Mouse (Mus musculus) MEL (cell line): Measurements from ENCODE around the gene Psmd5. TPM values are rescaled to one million over a fixed set of nuclear protein-coding genes. Genes with fewer than 3 reads are reported as not detected.

Experiments used
- DNase-seq: peaks from one replicate; pipeline ENCODE4 v3.0.0; 2011; ENCODE audit warnings: low read depth, low spot score
- H3K27ac ChIP-seq: 2 replicates; pipeline ENCODE4 v1.5.1; 2012; ENCODE audit warnings: low read depth, mild to moderate bottlenecking, control low read depth, low read length, moderate library complexity; ENCODE audit not compliant: control insufficient read depth
- H3K27me3 ChIP-seq, 2 experiments: fragments of 150-350 bp in 1 of 2; sonication (generic) in 1 of 2; 2 replicates each; pipeline ENCODE4 v1.6.1; 2012; ENCODE audit warnings: low read length in 2 of 2, mild to moderate bottlenecking in 2 of 2, improper control_type of control experiment in 1 of 2, moderate library complexity in 1 of 2; ENCODE audit not compliant: insufficient read depth in 2 of 2, control insufficient read depth in 1 of 2
- H3K36me3 ChIP-seq, 2 experiments: 2 replicates each; pipeline ENCODE4 v1.6.1; 2012 to 2014; ENCODE audit warnings: low read length in 2 of 2, improper control_type of control experiment in 1 of 2, inconsistent platforms in 1 of 2, mild to moderate bottlenecking in 1 of 2; ENCODE audit not compliant: insufficient read depth in 2 of 2, control insufficient read depth in 1 of 2
- H3K4me1 ChIP-seq, 2 experiments: fragments of 150-350 bp in 1 of 2; sonication (generic) in 1 of 2; 2 replicates each; pipeline ENCODE4 v1.6.1; 2012; ENCODE audit warnings: low read length in 2 of 2, improper control_type of control experiment in 1 of 2, mild to moderate bottlenecking in 1 of 2; ENCODE audit not compliant: insufficient read depth in 2 of 2, control insufficient read depth in 1 of 2
- H3K4me3 ChIP-seq, 2 experiments: fragments of 150-350 bp in 1 of 2; sonication (generic) in 1 of 2; 2 replicates each; pipeline ENCODE4 v1.5.1; 2012; ENCODE audit warnings: low read depth in 2 of 2, low read length in 2 of 2, mild to moderate bottlenecking in 2 of 2, moderate library complexity in 2 of 2, control low read depth in 1 of 2, improper control_type of control experiment in 1 of 2; ENCODE audit not compliant: control insufficient read depth in 1 of 2, insufficient read depth in 1 of 2
- H3K79me2 ChIP-seq: 2 replicates; pipeline ENCODE4 v1.6.1; 2012; ENCODE audit warnings: mild to moderate bottlenecking, low read length, moderate library complexity; ENCODE audit not compliant: control insufficient read depth, poor library complexity, insufficient read depth
- H3K9ac ChIP-seq: 2 replicates; pipeline ENCODE4 v1.6.1; 2012; ENCODE audit warnings: low read depth, mild to moderate bottlenecking, control low read depth, low read length, moderate library complexity; ENCODE audit not compliant: control insufficient read depth, poor library complexity, severe bottlenecking
- H3K9me3 ChIP-seq: fragments of 150-350 bp; sonication (generic); replicated peaks from 2 replicates; pipeline ENCODE4 v1.6.1; 2012; ENCODE audit warnings: mild to moderate bottlenecking, low read length, improper control_type of control experiment, moderate library complexity; ENCODE audit not compliant: insufficient read depth
- BHLHE40 ChIP-seq: IDR thresholded peaks from 2 replicates; pipeline ENCODE4 v1.6.1; 2012; ENCODE audit warnings: low read depth, mild to moderate bottlenecking, inconsistent platforms, low read length, improper control_type of control experiment, borderline replicate concordance
- CTCF ChIP-seq, 3 experiments: IDR thresholded peaks in 2 of 3; conservative IDR thresholded peaks in 1 of 3; 2 replicates each; pipeline ENCODE4 v1.5.1; 2011 to 2012; ENCODE audit warnings: low read length in 3 of 3, low read depth in 2 of 3, mild to moderate bottlenecking in 2 of 3, improper control_type of control experiment in 1 of 3, inconsistent platforms in 1 of 3, mixed read lengths in 1 of 3, moderate library complexity in 1 of 3; ENCODE audit not compliant: control insufficient read depth in 1 of 3, insufficient read depth in 1 of 3, poor library complexity in 1 of 3, severe bottlenecking in 1 of 3
- EP300 ChIP-seq, 2 experiments: IDR thresholded peaks; 2 replicates each; pipeline ENCODE4 v1.6.1; 2011; ENCODE audit warnings: improper control_type of control experiment in 2 of 2, low read length in 2 of 2, low read depth in 1 of 2, mild to moderate bottlenecking in 1 of 2
- ETS1 ChIP-seq: IDR thresholded peaks from 2 replicates; pipeline ENCODE4 v1.6.1; 2012; ENCODE audit warnings: low read depth, mild to moderate bottlenecking, inconsistent platforms, low read length, improper control_type of control experiment, moderate library complexity
- GABPA ChIP-seq: IDR thresholded peaks from 2 replicates; pipeline ENCODE4 v1.6.1; 2012; ENCODE audit warnings: low read depth, mild to moderate bottlenecking, inconsistent platforms, low read length, improper control_type of control experiment, moderate library complexity
- HCFC1 ChIP-seq: IDR thresholded peaks from 2 replicates; pipeline ENCODE4 v1.6.1; 2012; ENCODE audit warnings: low read depth, mild to moderate bottlenecking, inconsistent platforms, low read length, improper control_type of control experiment, moderate library complexity
- MAZ ChIP-seq: IDR thresholded peaks from 2 replicates; pipeline ENCODE4 v1.6.1; 2012; ENCODE audit warnings: low read depth, mild to moderate bottlenecking, inconsistent platforms, low read length, improper control_type of control experiment
- MEF2A ChIP-seq: IDR thresholded peaks from 2 replicates; pipeline ENCODE4 v1.6.1; 2014; ENCODE audit warnings: low read depth, mild to moderate bottlenecking, inconsistent platforms, low read length, improper control_type of control experiment; ENCODE audit not compliant: poor library complexity, insufficient replicate concordance, severe bottlenecking; ENCODE audit errors: extremely low read depth
- MYB ChIP-seq: IDR thresholded peaks from 2 replicates; pipeline ENCODE4 v1.6.1; 2011; ENCODE audit warnings: mild to moderate bottlenecking, low read depth, low read length, improper control_type of control experiment
- MYC ChIP-seq: IDR thresholded peaks from 2 replicates; pipeline ENCODE4 v1.6.1; 2011; ENCODE audit warnings: low read depth, mild to moderate bottlenecking, low read length, improper control_type of control experiment, moderate library complexity
- NELFE ChIP-seq: IDR thresholded peaks from 2 replicates; pipeline ENCODE4 v1.6.1; 2011; ENCODE audit warnings: low read depth, low read length, improper control_type of control experiment
- NRF1 ChIP-seq: IDR thresholded peaks from 2 replicates; pipeline ENCODE4 v1.6.1; 2014; ENCODE audit warnings: low read depth, mild to moderate bottlenecking, inconsistent platforms, low read length, improper control_type of control experiment, moderate library complexity; ENCODE audit not compliant: poor library complexity, insufficient read depth, severe bottlenecking
- SIN3A ChIP-seq: IDR thresholded peaks from 2 replicates; pipeline ENCODE4 v1.6.1; 2012; ENCODE audit warnings: low read length, improper control_type of control experiment, inconsistent platforms
- SMC3 ChIP-seq: IDR thresholded peaks from 2 replicates; pipeline ENCODE4 v1.6.1; 2011; ENCODE audit warnings: low read depth, low read length, improper control_type of control experiment
- TAL1 ChIP-seq: IDR thresholded peaks from 2 replicates; pipeline ENCODE4 v1.6.1; 2012; ENCODE audit warnings: mild to moderate bottlenecking, inconsistent platforms, low read length, moderate library complexity, mixed read lengths
- TBP ChIP-seq: IDR thresholded peaks from 2 replicates; pipeline ENCODE4 v1.8.0; 2011; ENCODE audit warnings: low read depth, low read length, improper control_type of control experiment
- TCF12 ChIP-seq: IDR thresholded peaks from 2 replicates; pipeline ENCODE4 v1.6.1; 2014; ENCODE audit warnings: low read depth, mild to moderate bottlenecking, inconsistent platforms, low read length, improper control_type of control experiment, moderate library complexity
- USF1 ChIP-seq: IDR thresholded peaks from 2 replicates; pipeline ENCODE4 v1.6.1; 2014; ENCODE audit warnings: low read depth, mild to moderate bottlenecking, inconsistent platforms, low read length, improper control_type of control experiment, moderate library complexity
- USF2 ChIP-seq, 2 experiments: IDR thresholded peaks; 2 replicates each; pipeline ENCODE4 v1.6.1; 2011 to 2012; ENCODE audit warnings: improper control_type of control experiment in 2 of 2, low read length in 2 of 2, borderline replicate concordance in 1 of 2, inconsistent platforms in 1 of 2, low read depth in 1 of 2, mild to moderate bottlenecking in 1 of 2; ENCODE audit not compliant: insufficient read depth in 1 of 2
- ZKSCAN1 ChIP-seq: IDR thresholded peaks from 2 replicates; pipeline ENCODE4 v1.6.1; 2012; ENCODE audit warnings: low read depth, mild to moderate bottlenecking, inconsistent platforms, low read length, improper control_type of control experiment, moderate library complexity
- ZMIZ1 ChIP-seq: IDR thresholded peaks from 2 replicates; pipeline ENCODE4 v1.6.1; 2012; ENCODE audit warnings: low read depth, mild to moderate bottlenecking, inconsistent platforms, low read length, improper control_type of control experiment, moderate library complexity
- polyA plus RNA-seq, 2 experiments: library from polyadenylated mRNA; stranded (reverse) in 1 of 2; unstranded in 1 of 2; fragments of >175 nt in 1 of 2; fragments of >200 nt in 1 of 2; gene quantifications; 2 replicates each; pipeline versions ENCODE4 v1.2.1 to v1.2.4; 2012; ENCODE audit warnings: low replicate concordance in 2 of 2, low read depth in 1 of 2; ENCODE audit not compliant: insufficient read length in 2 of 2, insufficient read depth in 1 of 2, missing spikeins in 1 of 2
- total RNA-seq: library from RNA; depleted of rRNA; stranded (reverse); fragments of 300-350 nt; gene quantifications from 2 replicates; pipeline ENCODE4 v1.2.3, GENCODE M21; 2012

Gene Psmd5
- total and polyA plus RNA-seq, 3 experiments: 48.1 to 70.3 TPM; not detected in 1

GRCm38 (mm10) chr2:34884186-34884585, 9.4 kb upstream of the Psmd5 start:
- Histone ChIP-seq H3K4me1 (peaks cover 3 to 8% of the 10 kb centered on the region in 2 experiments; a peak in 2 of 4 replicates), H3K9me3 (no peaks in the 10 kb centered on the region), H3K4me3 (no peak overlapping the region), H3K27ac (no peak overlapping the region), H3K79me2 (no peaks in the 10 kb centered on the region), H3K27me3 (peaks cover 15 to 24% of the 10 kb centered on the region in 2 experiments), H3K9ac (no peak overlapping the region), H3K36me3 (no peaks in the 10 kb centered on the region; a peak in 1 of 4 replicates)
- DNase-seq: no peak
- TF ChIP-seq NRF1 (no peak), EP300 (IDR thresholded peaks at IDR 0.05; ENCODE audit: low read depth in 1 of 2, low read length in 2 of 2) (no peak), SMC3 (no peak), USF2 (IDR thresholded peaks at IDR 0.05; ENCODE audit: borderline replicate concordance in 1 of 2, insufficient read depth in 1 of 2, low read depth in 1 of 2, low read length in 2 of 2) (no peak), CTCF (IDR thresholded peaks at IDR 0.05 in 2 of 3, conservative IDR thresholded peaks at IDR 0.05 in 1 of 3; ENCODE audit: control insufficient read depth in 1 of 3, insufficient read depth in 1 of 3, low read depth in 2 of 3, low read length in 3 of 3, poor library complexity in 1 of 3, severe bottlenecking in 1 of 3) (no peak), TCF12 (no peak), BHLHE40 (no peak), MYC (no peak), TAL1 (no peak), MEF2A (no peak), ZKSCAN1 (no peak), GABPA (no peak), MAZ (no peak), ETS1 (no peak), SIN3A (no peak), MYB (no peak), USF1 (no peak)
- TF ChIP-seq, all 39 proteins: peak for 0

DNA sequence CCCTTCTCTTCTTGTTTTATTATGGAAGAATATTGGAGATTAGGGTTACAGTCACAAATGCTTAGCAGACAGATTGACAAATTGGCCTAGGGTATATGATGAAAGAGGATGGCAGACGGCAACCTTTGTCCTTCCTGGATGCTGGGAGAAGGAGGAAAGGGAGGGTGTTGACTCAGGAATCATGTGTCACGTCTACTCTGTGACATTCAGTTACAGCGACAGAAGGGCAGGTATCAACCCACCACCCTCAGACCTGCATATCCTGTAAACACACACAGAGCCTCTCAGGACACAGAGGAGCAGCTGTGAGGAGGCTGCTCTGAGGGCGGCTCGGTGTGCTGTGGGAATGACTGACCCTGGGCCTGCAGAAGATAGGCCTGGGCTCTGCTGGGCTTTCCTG, 8.4 kb upstream of the Psmd5 start:
- Histone ChIP-seq H3K27ac (no peak overlapping the region), H3K36me3 (no peaks in the 10 kb centered on the region; a peak in 1 of 4 replicates), H3K9ac (no peak overlapping the region), H3K9me3 (no peaks in the 10 kb centered on the region), H3K4me3 (no peak overlapping the region), H3K4me1 (peaks cover 5 to 8% of the 10 kb centered on the region in 2 experiments; a peak in 2 of 4 replicates)
- no peak for DNase-seq
- TF ChIP-seq ZMIZ1 (no peak), NELFE (no peak), MEF2A (no peak), HCFC1 (no peak), GABPA (no peak), TBP (no peak)
- TF ChIP-seq, all 39 proteins: peak for 0
- H3K79me2 ChIP-seq: no peaks in the 10 kb centered on the region
- H3K27me3 ChIP-seq: peaks cover 14 to 17% of the 10 kb centered on the region in 2 experiments
